Mouse (Mus musculus) cerebellum, adult 9-10 months (tissue): ENCODE data around the gene D5Ertd579e.

ENCODE experiments used
- DNase-seq: peaks from one replicate; pipeline ENCODE4 v3.0.0; 2022

Gene D5Ertd579e

DNA sequence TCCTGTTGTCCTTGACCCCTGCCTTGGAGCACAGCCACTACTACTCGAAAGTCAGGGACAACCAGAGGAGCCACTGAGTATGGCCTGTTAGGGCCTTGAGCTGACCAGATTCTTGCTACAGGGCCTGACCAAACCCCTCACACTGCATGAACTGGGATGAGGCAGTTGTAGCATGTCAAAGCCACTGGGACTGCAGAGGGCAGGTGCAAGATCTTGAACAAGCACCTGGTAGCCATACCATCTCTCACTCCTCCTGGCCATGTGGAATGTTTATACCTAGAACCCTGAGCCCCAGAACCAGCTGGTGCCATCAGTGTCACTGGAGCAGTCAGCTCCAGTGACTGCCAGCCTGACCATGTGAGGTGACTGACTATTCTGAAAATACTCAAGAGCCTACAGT, 96.9 kb downstream of the D5Ertd579e start:
- no peak for DNase-seq

DNA sequence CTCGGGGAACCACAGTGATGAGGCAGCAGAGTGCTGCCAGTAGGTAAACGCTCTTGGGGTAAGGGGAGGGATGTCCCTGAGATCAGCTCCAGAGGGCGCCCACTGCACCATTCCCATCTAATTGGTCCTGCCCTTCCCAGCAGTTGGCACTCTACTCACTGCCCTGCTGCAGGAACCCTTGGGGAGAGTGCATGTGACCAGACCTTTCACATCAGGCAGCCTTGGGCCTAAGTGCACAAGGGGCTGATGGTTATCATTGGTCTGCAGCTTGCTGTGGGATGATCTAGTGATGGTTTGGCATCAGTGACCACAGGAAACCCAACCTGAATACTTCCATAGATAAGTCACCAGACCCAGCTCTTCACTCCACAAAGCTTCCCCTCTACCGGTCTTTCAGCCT, 98.2 kb downstream of the D5Ertd579e start:
- DNase-seq: no peak

DNA sequence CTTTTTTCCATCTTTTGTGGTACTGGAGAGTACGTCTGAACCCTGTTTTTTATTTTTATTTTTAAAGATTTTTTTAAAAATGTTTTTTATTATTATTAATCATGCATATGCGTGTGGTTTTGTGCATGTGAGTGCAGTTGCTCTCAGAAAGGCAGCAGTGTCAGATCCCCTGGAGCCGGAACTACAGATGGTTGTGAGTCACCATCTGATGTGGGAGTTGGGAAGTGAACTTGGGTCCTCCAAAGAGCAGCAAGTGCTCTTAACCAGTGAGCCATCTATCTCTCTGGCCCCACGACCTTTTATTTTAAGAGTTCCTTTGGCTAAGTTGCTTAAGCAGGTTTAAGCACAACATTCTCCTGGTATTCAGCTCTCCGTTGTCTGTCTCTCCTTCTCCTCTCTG, 99.6 kb downstream of the D5Ertd579e start:
- no peak for DNase-seq

- DNase-seq: no peak
Observed at GRCm38 (mm10) chr5:36595115-36595514, 100.7 kb downstream of the D5Ertd579e start.

DNA sequence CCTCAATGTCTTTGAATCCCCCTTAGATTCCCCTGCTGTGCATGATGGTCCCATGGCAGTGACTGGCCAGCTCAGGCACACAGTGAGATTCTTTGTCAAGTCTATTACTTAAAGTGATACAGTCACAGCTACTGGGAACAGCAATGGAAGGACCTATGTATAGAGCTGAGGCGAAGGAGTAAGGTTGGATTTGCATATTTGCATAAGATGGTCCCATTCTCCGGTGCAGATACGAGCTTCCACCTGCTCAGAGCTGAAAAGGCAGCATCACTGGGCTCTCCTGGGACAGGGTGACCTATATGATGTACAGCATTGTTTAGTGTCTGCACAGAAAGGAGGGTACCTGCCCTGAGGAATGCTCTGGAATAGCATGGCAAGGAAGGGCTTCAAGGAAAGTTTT, 101.5 kb downstream of the D5Ertd579e start:
- DNase-seq: no peak

DNA sequence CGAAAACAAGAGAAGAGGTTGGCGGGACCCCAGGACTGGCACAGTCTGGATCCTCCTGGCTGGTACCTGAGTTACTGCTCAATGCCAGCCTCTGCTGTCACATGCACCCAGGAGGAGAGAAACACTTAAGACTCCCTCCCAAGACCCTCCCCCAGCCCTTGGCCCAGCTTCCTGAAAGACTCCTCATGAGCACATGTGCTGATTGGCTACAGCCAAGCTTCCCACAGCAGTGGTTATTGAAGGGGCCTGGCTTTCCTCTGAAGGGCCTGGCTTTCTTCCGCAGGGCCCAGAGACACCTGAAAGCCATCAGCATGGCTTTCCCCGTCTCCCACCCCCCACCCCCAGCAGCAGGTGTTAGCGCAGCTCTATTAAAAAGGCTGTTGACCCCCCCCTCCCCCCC, 102.6 kb downstream of the D5Ertd579e start, which contains the start of gene Tbc1d14:
TSS of gene Tbc1d14 (minus strand) at position 101 of the 400 bp plus-strand sequence.
- DNase-seq: no peak

DNA sequence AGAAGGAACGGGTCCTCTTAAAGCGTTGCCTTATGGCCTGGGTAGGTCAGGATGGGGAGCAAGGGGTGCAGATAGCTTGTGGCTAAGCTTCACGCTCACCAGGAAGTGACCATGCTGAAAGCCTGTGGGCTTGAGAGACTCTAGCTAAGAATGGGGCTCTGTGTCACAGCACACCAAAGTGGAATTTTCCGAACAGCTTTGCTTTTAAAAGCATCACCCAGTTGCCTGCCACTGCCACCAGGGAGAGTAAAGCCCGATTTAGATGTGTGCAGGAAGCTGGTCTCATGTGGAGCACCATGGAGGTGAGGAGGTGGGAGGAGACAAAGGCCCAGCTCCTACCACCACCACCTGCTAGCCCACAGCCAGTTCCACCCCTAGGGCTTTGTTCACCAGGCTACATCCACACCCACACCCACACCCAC, 105.3 kb downstream of the D5Ertd579e start:
- DNase-seq: no peak

- no peak for DNase-seq
Observed at GRCm38 (mm10) chr5:36584299-36584698, 111.5 kb downstream of the D5Ertd579e start.

DNA sequence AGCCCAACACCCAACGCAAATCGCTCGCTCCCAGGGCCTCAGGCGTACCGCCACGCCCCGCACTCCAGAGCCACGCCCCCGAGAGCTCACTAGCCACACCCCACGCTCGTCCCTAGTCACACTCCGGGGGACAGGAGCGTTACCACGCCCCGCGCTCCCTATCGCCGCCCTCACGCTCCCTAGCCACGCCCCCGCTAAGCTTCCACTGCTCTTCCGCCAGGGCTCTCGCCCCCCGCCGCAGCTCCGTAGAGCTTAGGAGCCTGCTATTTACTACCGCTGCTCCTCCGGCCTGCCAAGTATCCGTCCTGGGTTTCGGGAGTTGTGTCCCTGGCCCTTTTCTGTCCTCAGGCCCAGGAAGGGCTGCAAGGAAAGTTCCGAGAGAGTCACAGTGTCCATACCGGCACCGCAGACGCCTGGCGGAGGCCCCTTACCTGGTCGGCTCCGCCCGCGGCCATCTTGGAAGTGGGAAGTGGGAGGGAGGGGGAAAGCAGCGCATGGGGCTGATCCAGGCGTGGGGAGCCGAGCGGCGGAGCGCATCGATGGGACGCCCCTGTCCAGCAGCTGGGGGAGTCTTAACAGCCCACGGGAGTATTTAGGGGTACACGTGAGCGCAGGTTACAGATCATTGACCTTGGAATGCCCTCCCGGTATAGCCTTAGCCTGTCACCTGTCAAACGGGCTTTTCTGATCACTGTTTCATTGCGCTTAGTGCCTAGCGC, 113.7 kb downstream of the D5Ertd579e start:
- peak; percentile 99 for DNase-seq

DNA sequence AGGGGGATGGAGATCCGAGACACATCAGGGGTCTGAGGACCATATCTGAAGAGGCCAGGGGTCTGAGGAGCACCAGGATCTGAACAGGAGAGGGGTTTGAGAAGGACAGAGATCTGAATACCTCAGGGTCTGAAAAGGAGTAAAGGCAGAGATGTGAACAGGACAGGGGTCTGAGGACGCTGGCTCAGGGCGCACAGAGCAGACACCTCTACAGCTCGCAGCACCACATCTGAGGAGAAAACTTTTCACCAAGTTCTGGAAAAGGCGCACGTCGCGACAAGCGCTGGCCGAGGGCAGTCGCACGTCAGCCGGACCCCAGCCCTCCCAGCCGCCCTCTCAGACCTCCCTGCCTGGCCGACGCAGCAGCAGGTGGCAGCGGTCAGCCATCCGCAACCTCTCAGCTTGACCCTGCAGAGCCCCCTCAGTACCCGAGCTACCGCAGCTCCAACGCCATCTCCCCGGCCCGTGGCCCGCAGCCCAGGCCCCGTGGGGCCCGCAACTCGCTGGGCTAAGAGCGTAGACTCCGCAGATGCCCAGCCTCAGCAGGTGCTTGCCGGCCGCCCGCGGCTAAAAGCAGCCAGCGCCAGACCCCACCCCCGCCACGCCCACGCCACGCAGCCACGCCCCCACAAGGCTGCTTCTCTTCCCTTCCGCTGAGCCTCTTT, 114.4 kb downstream of the D5Ertd579e start:
- DNase-seq: no peak

DNA sequence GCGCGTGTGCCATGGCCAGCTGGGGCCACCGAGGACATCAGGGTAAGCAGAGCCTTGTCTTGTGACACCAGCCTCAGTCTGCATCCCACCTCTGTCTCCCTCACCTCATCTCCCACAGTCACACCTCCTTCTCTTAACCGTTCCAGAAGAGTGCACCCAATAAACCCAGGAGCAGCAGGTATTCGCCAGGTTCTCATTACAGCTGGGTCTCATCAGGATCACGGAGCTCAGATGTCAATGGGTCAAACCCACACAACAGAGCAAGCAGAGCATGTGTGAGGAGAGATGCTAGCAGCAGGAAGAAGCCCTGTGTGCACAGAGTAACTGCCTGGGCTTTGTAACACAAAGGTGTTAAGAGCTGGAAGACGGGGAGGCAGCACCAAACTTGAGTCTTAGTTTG, 115.9 kb downstream of the D5Ertd579e start:
- no peak for DNase-seq

DNA sequence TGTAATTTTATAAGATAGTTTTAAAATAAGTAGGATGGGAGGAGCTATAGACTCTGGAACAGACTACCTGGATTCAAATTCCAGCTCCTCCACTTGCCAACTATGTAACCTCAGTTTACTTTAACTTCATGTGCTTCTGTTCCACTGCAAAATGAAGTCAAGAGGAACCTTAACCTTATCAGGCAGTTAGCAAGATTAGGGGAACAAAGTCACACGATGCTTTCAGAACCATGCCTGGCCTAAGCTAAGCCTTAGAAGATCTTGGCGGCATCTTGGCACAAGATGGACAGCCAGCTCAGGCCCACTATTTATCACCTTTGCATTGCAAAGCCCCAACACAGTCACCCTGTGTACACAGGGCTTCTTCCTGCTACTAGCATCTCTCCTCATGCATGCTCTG, 116.8 kb downstream of the D5Ertd579e start:
- DNase-seq: no peak

GRCm38 (mm10) chr5:36576457-36576856, 119.4 kb downstream of the D5Ertd579e start:
- DNase-seq: no peak

DNA sequence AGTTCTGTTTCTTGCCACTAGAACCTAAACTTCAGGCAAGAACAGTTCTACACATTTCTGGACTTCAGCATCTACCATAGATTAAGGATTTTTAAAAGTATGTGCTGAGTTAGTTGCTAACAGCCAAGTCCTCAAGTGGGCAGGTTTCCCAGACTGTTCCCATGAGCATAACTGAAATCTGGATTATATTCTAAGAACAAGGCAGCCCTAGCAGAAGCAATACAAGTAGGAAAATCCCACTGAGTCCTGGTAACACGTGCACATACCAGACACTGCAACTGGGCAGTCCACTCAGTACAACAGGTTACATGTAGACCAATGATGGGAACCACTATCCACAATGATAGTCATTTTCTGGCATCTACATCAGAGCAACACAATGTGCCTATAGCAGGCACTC, 120.1 kb downstream of the D5Ertd579e start:
- DNase-seq: no peak

DNA sequence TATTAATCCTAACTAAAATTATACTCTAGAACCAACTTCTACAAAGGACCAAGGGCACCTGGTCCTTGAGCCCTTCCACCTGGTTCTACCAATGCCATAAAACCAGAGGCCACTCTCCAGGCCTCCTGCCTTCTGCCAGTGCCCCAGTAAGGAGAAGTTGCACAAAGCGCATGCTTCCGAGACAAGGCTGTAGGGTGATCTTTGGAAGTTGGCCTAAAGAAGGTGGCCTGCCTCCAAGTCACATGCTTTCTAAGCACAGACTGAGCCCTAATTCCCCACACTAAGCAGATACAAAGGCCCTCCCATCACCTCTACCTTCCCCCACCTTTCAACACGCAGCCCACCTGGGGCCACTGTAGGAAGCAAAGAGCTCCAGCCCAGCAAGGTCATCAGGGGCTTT, 120.6 kb downstream of the D5Ertd579e start:
- no peak for DNase-seq

- DNase-seq: no peak
Observed at GRCm38 (mm10) chr5:36574147-36574870, 121.5 kb downstream of the D5Ertd579e start.

DNA sequence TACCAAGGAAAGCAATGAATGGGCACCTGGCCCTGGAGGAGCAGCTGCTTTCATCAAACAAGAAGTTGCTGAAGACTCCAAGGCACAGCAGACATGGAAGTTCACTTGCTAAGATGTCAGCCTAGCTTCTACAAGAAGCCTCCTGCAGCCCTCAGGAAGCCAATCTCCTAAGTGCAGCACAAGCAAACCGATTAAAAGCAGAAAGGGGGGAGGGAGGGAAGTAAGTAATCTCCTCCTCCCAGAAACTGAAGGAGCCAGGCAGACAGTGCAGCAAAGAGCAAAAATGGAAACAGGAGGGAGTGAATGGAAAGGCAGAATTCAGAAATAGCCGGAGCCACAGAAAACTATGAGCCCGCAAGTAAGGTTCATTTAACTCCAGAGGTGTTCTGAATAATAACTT, 122.5 kb downstream of the D5Ertd579e start:
- DNase-seq: no peak

DNA sequence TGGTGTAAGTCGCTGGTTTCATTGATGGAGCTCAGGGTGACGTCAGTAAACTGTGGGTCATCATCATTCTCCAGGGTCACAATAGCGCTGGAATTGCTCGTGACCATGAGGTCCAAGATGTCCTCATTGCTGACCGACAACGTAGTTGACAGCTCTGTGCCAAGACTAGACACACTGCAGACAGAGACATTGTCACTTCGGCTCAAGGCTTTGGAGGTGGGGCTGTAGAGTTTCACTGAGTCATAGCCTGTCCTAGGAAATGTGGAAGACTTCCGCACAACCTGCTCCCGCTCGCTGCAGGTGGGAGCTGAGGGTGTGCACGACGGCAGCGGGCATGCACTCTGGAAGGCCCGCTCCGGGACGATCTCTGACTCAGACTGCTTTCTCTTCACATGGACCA, 124.5 kb downstream of the D5Ertd579e start:
- DNase-seq: no peak

DNA sequence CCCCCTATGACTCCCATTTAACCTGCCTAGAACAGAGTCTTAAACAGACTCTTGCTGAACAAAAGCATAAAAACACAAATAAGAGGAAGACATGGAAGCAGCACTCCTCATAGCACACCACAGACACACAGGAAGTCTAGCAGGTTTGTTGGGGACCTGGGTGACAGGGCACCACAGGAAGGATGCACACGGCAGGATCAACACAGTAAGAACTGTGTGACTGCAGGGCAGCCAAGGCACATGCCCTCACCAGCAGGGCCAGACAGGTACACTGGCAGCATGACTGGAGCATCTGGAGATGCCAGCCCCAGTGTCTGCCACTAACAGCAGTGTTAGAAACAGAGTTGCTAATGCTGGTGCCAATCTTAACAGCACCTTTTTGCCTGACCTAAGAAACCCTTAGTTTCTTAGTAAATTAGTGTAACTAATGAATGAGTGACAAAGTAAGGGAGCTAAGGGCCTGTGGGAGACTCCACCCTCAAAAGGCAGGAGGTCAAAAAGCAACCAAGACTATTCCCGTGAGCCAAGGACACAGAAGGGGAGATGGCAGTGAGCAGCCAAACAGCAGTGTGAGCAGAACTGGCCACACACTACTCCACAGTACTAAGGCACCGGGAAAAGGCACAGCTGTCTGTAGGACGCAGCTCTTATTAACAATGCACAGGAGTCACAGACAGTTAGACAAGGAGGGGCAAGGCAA, 125.1 kb downstream of the D5Ertd579e start:
- no peak for DNase-seq

- no peak for DNase-seq
Observed at GRCm38 (mm10) chr5:36570098-36570497, 125.7 kb downstream of the D5Ertd579e start.

DNA sequence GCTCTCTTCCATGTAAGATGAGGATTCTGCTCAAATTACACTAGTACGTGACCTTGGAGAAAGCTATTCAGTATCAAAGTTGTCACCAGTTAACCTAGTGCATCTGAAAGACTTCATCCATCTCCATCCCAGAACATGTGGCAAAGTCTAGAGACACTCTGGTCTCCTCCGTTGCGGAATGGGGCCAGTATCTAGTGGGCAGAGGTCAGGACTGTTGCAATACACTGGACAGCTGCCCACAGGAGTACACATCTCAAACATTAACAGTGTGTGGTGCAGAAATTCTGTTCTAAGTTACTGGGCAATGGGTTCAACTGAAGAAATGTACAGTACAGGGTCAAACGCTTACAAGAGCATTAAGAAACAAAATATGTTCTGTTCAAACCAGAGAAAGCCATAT, 127.7 kb downstream of the D5Ertd579e start:
- no peak for DNase-seq

DNA sequence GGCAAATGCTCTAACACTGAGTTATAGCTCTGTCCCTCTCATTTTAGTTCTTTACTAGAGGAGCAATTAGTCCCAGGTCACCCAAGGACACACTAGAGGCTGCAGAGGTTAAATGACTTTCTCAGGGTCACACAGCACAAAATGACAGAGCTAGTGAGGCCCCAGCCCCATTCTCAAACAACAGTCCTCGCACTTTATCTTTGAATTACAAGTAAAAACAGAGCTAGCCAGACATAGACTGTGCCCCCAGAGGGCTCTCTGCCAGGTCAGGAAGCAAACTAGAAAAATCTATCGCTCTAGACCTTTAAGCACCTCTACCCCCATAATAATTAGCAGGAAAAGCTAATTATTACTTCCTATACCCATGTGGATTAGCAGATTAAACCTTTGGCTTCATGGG, 128.2 kb downstream of the D5Ertd579e start:
- DNase-seq: no peak

DNA sequence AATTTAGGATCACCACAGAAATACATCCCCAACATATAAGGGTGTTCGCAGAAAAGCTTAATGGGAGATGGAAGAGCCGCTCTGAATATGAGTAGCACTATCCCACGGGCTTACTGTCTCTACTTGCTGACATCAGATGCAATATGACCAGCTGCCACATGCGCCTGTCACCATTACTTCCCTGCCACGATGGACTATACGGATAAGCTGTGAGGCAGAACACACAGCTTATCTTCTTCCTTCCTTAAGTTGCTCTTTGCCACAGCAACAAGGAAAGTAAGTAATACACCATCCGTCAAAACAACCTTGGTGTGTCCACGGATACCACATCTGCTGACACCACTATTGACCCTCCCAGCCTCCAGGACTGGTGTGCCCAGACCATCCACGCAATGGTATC, 131.3 kb downstream of the D5Ertd579e start:
- DNase-seq: no peak
